Mouse (Mus musculus) forebrain, embryonic 11.5 days (tissue): Measurements from ENCODE around the gene Mat2a. TPM values are rescaled to one million over a fixed set of nuclear protein-coding genes. Genes with fewer than 3 reads are reported as not detected.
A peak's percentile ranks its signal among the peaks of the same experiment; 100 is the strongest.

Experiments
- ATAC-seq: fragments of 200-750 bp; cut with Nextera tagmentation; replicated peaks from 2 replicates; pipeline ENCODE4 v1.8.0; 2017; ENCODE audit warnings: moderate TSS enrichment; ENCODE audit not compliant: low FRiP score
- DNase-seq: peaks from one replicate; pipeline ENCODE4 v3.0.0-alpha.2; 2017; ENCODE audit warnings: low spot score
- H3K27ac ChIP-seq: fragments of 300-500 bp; sonication (generic); 2 replicates; pipeline ENCODE4 v1.5.1; 2014; ENCODE audit warnings: low read depth, low read length
- H3K27me3 ChIP-seq: fragments of 300-500 bp; sonication (generic); 2 replicates; pipeline ENCODE4 v1.6.1; 2014; ENCODE audit warnings: mild to moderate bottlenecking, low read length, mixed read lengths; ENCODE audit not compliant: control insufficient read depth, insufficient read depth
- H3K36me3 ChIP-seq: fragments of 300-500 bp; sonication (generic); 2 replicates; pipeline ENCODE4 v1.6.1; 2014; ENCODE audit warnings: mild to moderate bottlenecking, low read length, moderate library complexity, mixed read lengths; ENCODE audit not compliant: control insufficient read depth, insufficient read depth
- H3K4me1 ChIP-seq: fragments of 300-500 bp; sonication (generic); replicated peaks from 2 replicates; pipeline ENCODE4 v1.6.1; 2014; ENCODE audit warnings: low read length, mixed read lengths; ENCODE audit not compliant: control insufficient read depth, insufficient read depth
- H3K4me2 ChIP-seq: fragments of 300-500 bp; sonication (generic); 2 replicates; pipeline ENCODE4 v1.6.1; 2014; ENCODE audit warnings: low read depth, mild to moderate bottlenecking, low read length, moderate library complexity, mixed read lengths; ENCODE audit not compliant: severe bottlenecking
- H3K4me3 ChIP-seq: fragments of 300-500 bp; sonication (generic); 2 replicates; pipeline ENCODE4 v1.5.1; 2014; ENCODE audit warnings: low read depth, low read length
- H3K9ac ChIP-seq: fragments of 300-500 bp; sonication (generic); 2 replicates; pipeline ENCODE4 v1.6.1; 2014; ENCODE audit warnings: low read length
- H3K9me3 ChIP-seq: fragments of 300-500 bp; sonication (generic); 2 replicates; pipeline ENCODE4 v1.6.1; 2016; ENCODE audit warnings: low read length, mixed read lengths; ENCODE audit not compliant: control insufficient read depth
- WGBS: fragments of 180-500 bp; shearing (Covaris S2); extraction: QIAGEN DNeasy Blood & Tissue Kit; methylation state at CpG from one replicate; pipeline ENCODE4 v1.1.7; 2014; 5-methylcytosine and 5-hydroxymethylcytosine counted together
- polyA plus RNA-seq: library from polyadenylated mRNA; unstranded; fragments of >200 nt; fragmentation: Nextera tagmentation; extraction: Ambion mirVana; gene quantifications from 2 replicates; pipeline ENCODE4 v1.2.1, GENCODE M21; 2014

Mat2a gene
- polyA plus RNA-seq, result 504 and 506 TPM in 2 replicates

DNA sequence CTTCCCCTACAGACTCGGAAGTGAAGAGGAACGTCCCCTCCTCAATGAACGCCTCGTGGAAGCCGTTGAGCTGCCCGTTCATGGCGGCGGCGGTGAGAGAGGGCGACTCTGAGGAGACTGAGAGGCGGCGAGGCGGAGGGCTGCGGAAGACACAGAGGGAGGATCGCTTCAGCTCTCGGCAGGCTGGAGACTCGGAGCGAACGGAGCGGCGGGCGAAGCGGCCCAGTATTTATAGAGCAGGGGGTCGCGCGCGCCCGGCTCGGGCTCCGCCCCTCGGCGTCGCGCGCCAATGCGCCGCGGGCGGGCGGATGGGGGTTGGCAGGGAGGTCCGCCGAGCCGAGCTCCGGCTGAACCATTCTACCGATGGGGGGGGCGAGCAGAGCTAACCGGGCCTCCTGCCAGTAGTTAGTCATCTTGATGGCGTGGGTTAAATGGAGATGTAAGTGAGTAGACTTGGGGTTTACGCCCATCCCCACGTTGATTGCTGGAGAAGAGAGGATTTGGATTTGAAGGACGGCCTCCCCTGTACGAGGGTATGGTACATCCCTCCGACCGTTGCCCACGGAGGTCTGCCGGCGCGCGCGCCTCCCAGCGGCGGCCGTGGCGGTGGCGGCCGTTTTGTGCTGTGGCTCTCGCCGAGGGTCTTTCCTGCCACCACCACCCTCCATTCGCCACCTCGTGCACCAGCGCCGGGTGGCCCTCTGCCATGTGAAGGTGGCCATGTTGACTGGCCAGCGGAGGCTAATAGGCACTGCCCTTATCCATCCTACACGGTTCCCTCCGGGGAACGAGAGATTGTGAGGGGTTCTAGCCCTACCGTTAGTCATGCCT is at the start of gene Mat2a:
Gene Mat2a, minus strand, starts transcription at position 204 of the 831 bp plus-strand sequence.
- no peaks in the 10 kb centered on the region for H3K9me3 ChIP-seq
- peak; percentile 90 for ATAC-seq
- H3K9ac ChIP-seq, result peak within 1 kb of the TSS; percentile 100
- H3K4me3 ChIP-seq, result peak within 1 kb of the TSS; percentile 99
- peaks cover 10% of the 10 kb centered on the region; the same call in 1 of the 2 replicates for H3K36me3 ChIP-seq
- H3K4me1 ChIP-seq, result peaks cover 2% of the 10 kb centered on the region; the same call in 1 of the 2 replicates
- no peaks in the 10 kb centered on the region for H3K27me3 ChIP-seq
- peak within 1 kb of the TSS; percentile 96 for H3K27ac ChIP-seq
- WGBS, result under 1% methylated on average over 77 of the region's 77 CpGs
- DNase-seq, result peak; percentile 98
- H3K4me2 ChIP-seq, result peak within 1 kb of the TSS; percentile 86

DNA sequence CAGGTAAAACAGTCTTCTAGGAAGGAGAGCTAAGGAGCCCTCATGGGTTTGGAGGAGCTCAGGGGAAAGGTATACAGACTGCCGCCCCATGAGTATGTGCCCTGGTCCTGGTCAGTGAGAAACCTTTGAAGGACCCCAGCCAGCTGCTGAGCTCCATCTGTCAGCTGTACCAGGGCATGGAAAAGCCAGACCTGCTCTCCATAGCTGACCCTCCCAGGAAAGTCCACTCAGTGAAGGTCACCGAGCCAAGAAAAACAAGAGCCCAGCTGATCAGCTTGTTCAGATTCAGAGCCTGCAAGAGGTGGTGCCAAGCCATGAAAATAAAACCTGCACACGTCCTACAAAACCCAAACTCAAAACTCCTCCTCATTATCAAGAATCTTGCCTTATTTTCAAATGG is 49.5 kb upstream of the Mat2a start:
- Histone ChIP-seq H3K9me3 (no peaks in the 10 kb centered on the region), H3K27me3 (no peaks in the 10 kb centered on the region), H3K36me3 (no peaks in the 10 kb centered on the region), H3K9ac (no peak overlapping the region), H3K4me3 (no peak overlapping the region), H3K4me1 (no peaks in the 10 kb centered on the region), H3K4me2 (no peak overlapping the region), H3K27ac (no peak overlapping the region)
- DNase-seq (no peak), ATAC-seq (no peak)
- WGBS, result 78% methylated on average over 3 of the region's 3 CpGs

DNA sequence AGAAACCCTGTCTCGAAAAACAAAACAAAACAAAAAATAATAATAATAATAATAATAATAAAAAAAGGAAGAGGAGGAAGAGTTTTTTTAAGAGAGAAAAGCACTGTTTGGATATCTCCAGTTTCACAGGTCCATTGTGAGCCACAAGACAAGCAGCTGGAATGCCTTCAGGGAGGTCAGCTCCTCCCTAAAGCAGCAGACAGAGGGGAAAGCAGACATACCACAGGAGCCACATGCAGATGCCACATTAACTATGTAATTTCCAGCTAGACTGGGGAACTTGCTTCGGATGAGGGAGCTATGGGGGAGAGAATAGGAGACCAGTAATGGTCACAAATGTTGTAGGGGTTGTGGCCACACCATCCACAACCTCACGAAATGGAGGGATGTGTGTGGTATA is 47.9 kb upstream of the Mat2a start:
- H3K36me3 ChIP-seq, result no peaks in the 10 kb centered on the region
- no peak overlapping the region for H3K27ac ChIP-seq
- no peak overlapping the region for H3K9ac ChIP-seq
- H3K4me1 ChIP-seq, result no peaks in the 10 kb centered on the region
- no peaks in the 10 kb centered on the region for H3K27me3 ChIP-seq
- H3K4me3 ChIP-seq, result no peak overlapping the region
- ATAC-seq (no peak), DNase-seq (no peak)
- no peak overlapping the region for H3K4me2 ChIP-seq
- no peaks in the 10 kb centered on the region for H3K9me3 ChIP-seq
- 76% methylated on average over 3 of the region's 3 CpGs for WGBS

DNA sequence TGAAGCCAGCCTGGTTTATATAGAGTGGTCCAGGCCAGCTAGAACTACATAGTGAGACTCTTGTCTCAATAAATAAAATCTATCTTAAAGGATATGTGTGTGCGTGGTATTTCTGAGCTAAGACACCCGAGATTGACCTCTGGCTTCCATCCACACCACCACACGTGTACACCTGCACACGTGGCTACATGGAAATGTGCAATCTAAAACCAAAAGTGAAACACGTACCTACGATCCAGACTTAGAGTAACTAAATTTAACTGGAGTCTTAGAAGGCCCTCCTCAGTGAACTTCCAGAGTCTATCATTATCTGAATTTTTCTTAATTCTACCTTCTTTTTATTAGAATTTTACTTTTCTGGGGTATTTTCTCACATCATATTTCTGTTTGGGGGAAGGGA is 46.9 kb upstream of the Mat2a start:
- Histone ChIP-seq H3K27me3 (no peaks in the 10 kb centered on the region), H3K36me3 (no peaks in the 10 kb centered on the region), H3K4me1 (no peaks in the 10 kb centered on the region), H3K27ac (no peak overlapping the region), H3K4me3 (no peak overlapping the region), H3K9me3 (no peaks in the 10 kb centered on the region), H3K9ac (no peak overlapping the region), H3K4me2 (no peak overlapping the region)
- ATAC-seq (no peak), DNase-seq (no peak)
- WGBS, result 90% methylated on average over 6 of the region's 6 CpGs

DNA sequence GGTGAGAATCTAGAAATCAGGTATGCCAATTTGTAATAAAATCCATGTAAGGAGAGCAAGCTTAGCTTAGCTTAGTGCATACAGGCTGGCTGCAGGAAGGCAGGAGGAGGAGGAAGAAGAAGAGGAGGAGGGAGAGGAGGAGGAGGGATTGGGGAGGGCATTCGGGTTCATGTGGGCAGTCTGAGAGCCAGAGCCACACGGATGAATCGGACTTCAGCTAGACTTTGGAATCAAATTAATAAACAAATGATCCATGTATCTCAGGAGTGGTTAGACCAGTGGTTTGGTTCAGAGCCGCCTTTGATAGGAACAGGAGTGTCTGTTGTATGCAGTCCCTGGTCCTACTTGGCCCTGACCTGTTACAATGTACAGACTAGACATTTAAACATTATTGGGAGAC is 45.5 kb upstream of the Mat2a start:
- no peaks in the 10 kb centered on the region for H3K36me3 ChIP-seq
- H3K4me3 ChIP-seq, result no peak overlapping the region
- no peak overlapping the region for H3K4me2 ChIP-seq
- WGBS, result 74% methylated on average over 4 of the region's 4 CpGs
- no peaks in the 10 kb centered on the region for H3K27me3 ChIP-seq
- no peak for ATAC-seq
- H3K9me3 ChIP-seq, result no peaks in the 10 kb centered on the region
- H3K9ac ChIP-seq, result no peak overlapping the region
- no peaks in the 10 kb centered on the region for H3K4me1 ChIP-seq
- DNase-seq, result no peak
- no peak overlapping the region for H3K27ac ChIP-seq

DNA sequence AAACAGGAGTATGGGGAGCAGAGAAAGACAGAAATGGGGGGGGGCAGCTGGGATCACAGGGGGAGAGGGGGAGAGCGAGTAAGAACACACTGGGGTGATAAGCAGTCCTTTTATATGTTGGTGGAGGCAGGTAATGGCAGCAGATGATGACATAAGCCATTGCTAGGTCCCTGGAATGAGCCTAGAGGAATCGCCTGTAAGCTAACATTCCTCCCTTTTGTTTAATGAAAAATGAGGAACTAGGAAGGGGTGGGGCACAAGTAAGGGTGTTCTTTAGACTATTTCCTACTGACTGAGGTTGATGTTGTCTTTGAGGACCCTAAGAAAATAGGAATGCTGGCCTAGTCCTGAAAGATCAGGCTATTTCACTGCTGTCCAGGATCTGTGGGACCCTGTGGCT is 42.8 kb upstream of the Mat2a start:
- Histone ChIP-seq H3K4me2 (no peak overlapping the region), H3K4me3 (no peak overlapping the region), H3K27ac (no peak overlapping the region), H3K36me3 (no peaks in the 10 kb centered on the region), H3K27me3 (no peaks in the 10 kb centered on the region), H3K9ac (no peak overlapping the region), H3K4me1 (no peaks in the 10 kb centered on the region), H3K9me3 (no peaks in the 10 kb centered on the region)
- DNase-seq (no peak), ATAC-seq (no peak)
- WGBS, result 62% methylated on average over 2 of the region's 2 CpGs

DNA sequence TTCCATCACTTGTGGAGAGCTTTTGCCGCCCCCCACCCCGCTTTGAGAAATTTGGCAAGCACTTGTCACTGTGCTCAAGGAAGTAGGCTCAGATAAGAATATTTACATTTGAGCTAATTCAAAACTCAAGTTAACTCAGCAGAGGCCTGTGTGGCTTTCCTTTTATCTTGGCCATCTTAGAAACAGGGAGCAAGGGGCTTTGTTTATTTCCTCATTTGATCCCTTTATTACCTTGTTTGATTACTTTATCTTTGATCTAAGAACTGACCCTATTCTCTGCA is 41.0 kb upstream of the Mat2a start:
- no peak for DNase-seq
- Histone ChIP-seq H3K27ac (no peak overlapping the region), H3K36me3 (no peaks in the 10 kb centered on the region), H3K4me3 (no peak overlapping the region), H3K4me2 (no peak overlapping the region), H3K27me3 (no peaks in the 10 kb centered on the region), H3K4me1 (no peaks in the 10 kb centered on the region), H3K9me3 (no peaks in the 10 kb centered on the region), H3K9ac (no peak overlapping the region)
- ATAC-seq, result no peak
- 83% methylated on average over 2 of the region's 2 CpGs for WGBS

DNA sequence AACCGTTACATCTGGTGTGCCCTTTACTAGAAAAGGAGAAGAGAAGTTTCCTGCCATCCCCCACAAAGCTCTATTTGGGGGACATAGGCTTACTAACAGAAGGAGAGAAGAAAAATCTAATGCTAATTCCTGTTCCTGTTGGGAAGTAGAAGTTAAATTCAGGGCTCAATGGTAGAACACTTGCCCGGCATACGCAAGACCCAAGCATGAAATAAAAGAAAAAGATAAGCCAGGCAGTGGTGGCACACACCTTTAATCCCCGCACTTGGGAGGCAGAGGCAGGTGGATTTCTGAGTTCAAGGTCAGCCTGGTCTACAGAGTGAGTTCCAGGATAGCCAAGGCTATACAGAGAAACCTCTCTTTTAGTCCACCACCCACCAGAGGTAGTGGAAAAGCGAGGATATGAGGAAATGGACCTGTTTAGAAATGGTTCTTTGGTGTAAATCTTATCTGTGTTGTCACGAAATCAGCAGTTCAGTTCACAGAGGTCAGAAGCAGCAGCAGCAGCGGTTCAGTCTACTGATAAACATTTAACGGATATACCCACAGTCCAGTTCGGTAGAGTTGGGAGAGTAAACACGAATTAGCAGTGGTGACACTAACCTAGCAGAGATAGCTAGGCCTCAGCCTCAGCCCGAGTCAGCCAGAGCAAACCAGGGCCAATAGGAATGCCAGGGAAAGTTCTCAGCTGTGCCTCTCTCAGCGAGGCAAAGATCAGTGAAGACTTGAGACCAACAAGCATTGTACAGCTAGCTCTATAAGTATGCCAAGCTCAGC is 40.5 kb upstream of the Mat2a start:
- no peaks in the 10 kb centered on the region for H3K36me3 ChIP-seq
- H3K4me3 ChIP-seq, result no peak overlapping the region
- no peaks in the 10 kb centered on the region for H3K4me1 ChIP-seq
- no peak overlapping the region for H3K9ac ChIP-seq
- no peaks in the 10 kb centered on the region for H3K27me3 ChIP-seq
- ATAC-seq (no peak), DNase-seq (no peak)
- 89% methylated on average over 12 of the region's 12 CpGs for WGBS
- H3K4me2 ChIP-seq, result no peak overlapping the region
- H3K27ac ChIP-seq, result no peak overlapping the region
- H3K9me3 ChIP-seq, result no peaks in the 10 kb centered on the region
